Mouse (Mus musculus): Measurements from ENCODE around the gene Gm20683. TPM values are rescaled to one million over a fixed set of nuclear protein-coding genes. Genes with fewer than 3 reads are reported as not detected.

The Gm20683 gene
- polyA plus RNA-seq, 1 experiment from 2014 or later: 2.9 TPM

DNA sequence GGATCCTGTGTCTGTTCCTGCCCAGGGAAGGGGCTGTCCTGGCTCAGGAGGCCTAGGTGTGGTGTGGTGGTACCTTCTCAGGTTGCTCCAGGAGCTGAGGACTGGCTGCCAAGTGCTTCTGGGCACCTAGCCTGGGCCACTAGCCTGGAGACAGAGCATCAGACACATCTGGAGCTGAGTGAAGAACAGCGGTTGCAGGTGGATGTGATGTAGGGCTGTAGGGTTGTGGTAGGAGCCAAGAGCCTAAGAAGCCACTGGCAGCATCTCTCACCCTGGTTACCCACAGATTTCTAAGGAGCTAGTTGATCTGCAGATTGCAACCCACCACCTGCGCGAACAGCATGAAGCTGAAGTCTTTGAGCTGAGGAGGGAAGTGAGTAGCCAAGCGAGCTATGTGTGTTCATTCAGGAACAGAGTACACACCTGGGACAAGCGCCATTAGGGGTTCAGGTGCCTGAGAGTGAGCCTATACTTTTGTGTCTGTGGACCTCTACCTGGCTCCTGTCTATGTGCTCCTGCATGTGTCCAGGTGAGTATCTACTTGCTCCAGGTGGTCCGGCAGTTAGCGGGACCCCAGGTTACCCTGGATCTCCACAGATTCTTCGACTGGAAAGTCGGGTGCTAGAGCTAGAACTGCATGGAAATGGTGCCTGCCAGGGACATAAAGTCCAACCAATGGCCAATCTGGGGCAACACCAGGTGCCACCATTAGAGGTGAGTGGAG is 54.6 kb downstream of the Gm20683 start:
- peaks cover 30% of the 10 kb centered on the region for H3K4me1 ChIP-seq
- no peak overlapping the region for H3K4me3 ChIP-seq
- H3K36me3 ChIP-seq: peaks cover 47% of the 10 kb centered on the region
- no peak overlapping the region for H3K27ac ChIP-seq
- H3K9ac ChIP-seq: no peak overlapping the region
- H3K27me3 ChIP-seq: no peaks in the 10 kb centered on the region
- WGBS: 93% methylated on average over 9 of the region's 9 CpGs
- no peak for ATAC-seq (ENCODE audit: insufficient number of reproducible peaks, insufficient read depth, low FRiP score, low TSS enrichment, low read depth)
- no peaks in the 10 kb centered on the region for H3K9me3 ChIP-seq
- no peak overlapping the region for H3K4me2 ChIP-seq

DNA sequence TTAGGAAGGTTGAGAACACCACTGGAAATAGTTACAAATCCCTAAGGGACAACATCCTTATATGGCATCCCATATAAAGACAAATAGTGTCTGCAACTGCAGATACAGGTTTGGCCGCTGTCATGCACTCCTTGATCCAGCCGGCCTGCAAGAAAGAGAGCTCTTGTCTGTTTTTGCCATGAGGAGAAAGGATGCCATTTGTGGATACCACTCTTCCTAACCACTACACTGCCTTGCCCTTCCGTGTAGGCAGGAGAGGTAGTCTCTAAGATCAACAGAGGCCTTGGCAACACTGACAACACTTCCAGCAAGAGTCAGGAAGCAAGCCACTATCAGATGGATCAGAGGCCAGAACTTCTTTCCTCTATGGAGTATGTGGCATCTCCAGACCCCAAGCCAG is 55.3 kb downstream of the Gm20683 start, which contains the start of gene Ccdc78:
Ccdc78 (plus strand) TSS at position 301 of the 400 bp plus-strand sequence.
- 82% methylated on average over 3 of the region's 3 CpGs for WGBS
- no peak for ATAC-seq (ENCODE audit: insufficient number of reproducible peaks, insufficient read depth, low FRiP score, low TSS enrichment, low read depth)
- H3K36me3 ChIP-seq: peaks cover 53% of the 10 kb centered on the region

DNA sequence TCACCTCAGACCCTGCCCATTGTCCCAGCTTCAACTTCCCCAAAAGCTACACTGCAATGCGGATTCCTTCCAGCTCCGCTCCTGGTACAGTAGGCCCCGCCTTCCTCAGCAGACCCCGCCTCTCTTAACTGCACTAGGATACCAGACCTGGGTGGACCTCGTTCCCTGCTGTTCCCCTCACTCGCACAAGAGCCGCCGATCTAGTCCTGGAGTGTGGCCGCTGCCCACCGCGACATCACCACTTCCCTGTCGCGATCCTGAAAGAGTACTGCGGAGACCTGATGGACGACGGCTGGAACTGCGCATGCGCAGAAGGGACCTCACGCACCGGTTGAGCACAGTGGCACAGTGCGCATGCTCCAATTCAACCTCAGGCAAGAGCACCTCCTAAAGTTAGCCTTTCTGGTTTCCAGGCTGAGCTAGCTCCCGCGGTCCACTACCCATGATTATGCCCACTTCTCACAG is 56.2 kb downstream of the Gm20683 start, which contains the start of gene Haghl:
Haghl (minus strand) TSS at position 393 of the 465 bp plus-strand sequence.
- Histone ChIP-seq H3K4me3 (peak within 1 kb of the TSS; percentile 70), H3K9me3 (no peaks in the 10 kb centered on the region)
- WGBS: under 1% methylated on average over 23 of the region's 23 CpGs

More for the DNA sequence above, 55.3 kb downstream of the Gm20683 start, which contains the start of gene Ccdc78:
- Histone ChIP-seq H3K4me3 (peak within 1 kb of the TSS; percentile 70), H3K27me3 (no peaks in the 10 kb centered on the region), H3K9ac (peak within 1 kb of the TSS; percentile 91), H3K9me3 (no peaks in the 10 kb centered on the region), H3K27ac (peak within 1 kb of the TSS; percentile 90), H3K4me1 (peaks cover 27% of the 10 kb centered on the region), H3K4me2 (peak within 1 kb of the TSS; percentile 84)

More for the DNA sequence above, 56.2 kb downstream of the Gm20683 start, which contains the start of gene Haghl:
- ATAC-seq (ENCODE audit: insufficient number of reproducible peaks, insufficient read depth, low FRiP score, low TSS enrichment, low read depth): peak; percentile 79
- Histone ChIP-seq H3K9ac (peak within 1 kb of the TSS; percentile 91), H3K27me3 (no peaks in the 10 kb centered on the region), H3K36me3 (peaks cover 63% of the 10 kb centered on the region), H3K27ac (peak within 1 kb of the TSS; percentile 90), H3K4me1 (peaks cover 18% of the 10 kb centered on the region), H3K4me2 (peak within 1 kb of the TSS; percentile 84)

Small RNAs within 50 kb of the gene (microRNA-seq; reads per million reads assigned to microRNA genes)
- gene Mir3082: 1.7 reads per million

Other genes starting within 250 kb of the Gm20683 start
- gene Gng13, start 124.6 kb downstream of the Gm20683 start, polyA plus RNA-seq (2015; fragmentation: Nextera tagmentation; extraction: Ambion mirVana): 5.8 and 10.3 TPM in 2 replicates
- 31.6 and 35.9 TPM in 2 replicates for gene Chtf18, start 114.3 kb downstream of the Gm20683 start, polyA plus RNA-seq (2015; fragmentation: Nextera tagmentation; extraction: Ambion mirVana)
- 28.0 and 28.9 TPM in 2 replicates for gene Rpusd1, start 114.1 kb downstream of the Gm20683 start, polyA plus RNA-seq (2015; fragmentation: Nextera tagmentation; extraction: Ambion mirVana)
- gene Mslnl, start 105.7 kb downstream of the Gm20683 start, polyA plus RNA-seq (2015; fragmentation: Nextera tagmentation; extraction: Ambion mirVana): 0.83 TPM in 1 of 2 replicates, not detected in the other
- 0.17 and 0.42 TPM in 2 replicates for gene Msln, start 87.4 kb downstream of the Gm20683 start, polyA plus RNA-seq (2015; fragmentation: Nextera tagmentation; extraction: Ambion mirVana)
- gene Narfl, start 68.0 kb downstream of the Gm20683 start, polyA plus RNA-seq (2015; fragmentation: Nextera tagmentation; extraction: Ambion mirVana): 24.7 and 24.9 TPM in 2 replicates
- 74.6 and 89.5 TPM in 2 replicates for gene Haghl, start 56.1 kb downstream of the Gm20683 start, polyA plus RNA-seq (2015; fragmentation: Nextera tagmentation; extraction: Ambion mirVana)
- 0.20 and 0.25 TPM in 2 replicates for gene Ccdc78, start 55.2 kb downstream of the Gm20683 start, polyA plus RNA-seq (2015; fragmentation: Nextera tagmentation; extraction: Ambion mirVana)
- 65.3 and 78.1 TPM in 2 replicates for gene Fam173a, start 48.9 kb downstream of the Gm20683 start, polyA plus RNA-seq (2015; fragmentation: Nextera tagmentation; extraction: Ambion mirVana)
- not detected in 2 replicates for gene AC134908.4, start 46.1 kb downstream of the Gm20683 start, polyA plus RNA-seq (2015; fragmentation: Nextera tagmentation; extraction: Ambion mirVana)
- gene Metrn, start 44.6 kb downstream of the Gm20683 start, polyA plus RNA-seq (2015; fragmentation: Nextera tagmentation; extraction: Ambion mirVana): 43.4 and 50.1 TPM in 2 replicates
- 3.6 and 4.2 TPM in 2 replicates for gene Fbxl16, start 32.7 kb downstream of the Gm20683 start, polyA plus RNA-seq (2015; fragmentation: Nextera tagmentation; extraction: Ambion mirVana)
- gene Wdr24, start 18.1 kb downstream of the Gm20683 start, polyA plus RNA-seq (2015; fragmentation: Nextera tagmentation; extraction: Ambion mirVana): 26.5 and 30.0 TPM in 2 replicates
- 48.3 and 52.8 TPM in 2 replicates for gene Jmjd8, start 12.9 kb downstream of the Gm20683 start, polyA plus RNA-seq (2015; fragmentation: Nextera tagmentation; extraction: Ambion mirVana)
- gene Stub1, start 8.4 kb downstream of the Gm20683 start, polyA plus RNA-seq (2015; fragmentation: Nextera tagmentation; extraction: Ambion mirVana): 319 and 353 TPM in 2 replicates
- 1.4 and 2.7 TPM in 2 replicates for gene Rhbdl1, start 4.5 kb downstream of the Gm20683 start, polyA plus RNA-seq (2015; fragmentation: Nextera tagmentation; extraction: Ambion mirVana)
- 26.4 and 31.4 TPM in 2 replicates for gene Rhot2, start 3.1 kb upstream of the Gm20683 start, polyA plus RNA-seq (2015; fragmentation: Nextera tagmentation; extraction: Ambion mirVana)
- 30.0 and 31.2 TPM in 2 replicates for gene Wdr90, start 19.7 kb upstream of the Gm20683 start, polyA plus RNA-seq (2015; fragmentation: Nextera tagmentation; extraction: Ambion mirVana)
- 11.1 and 13.4 TPM in 2 replicates for gene Mcrip2, start 27.0 kb upstream of the Gm20683 start, polyA plus RNA-seq (2015; fragmentation: Nextera tagmentation; extraction: Ambion mirVana)
- 47.1 and 50.6 TPM in 2 replicates for gene Mettl26, start 33.3 kb upstream of the Gm20683 start, polyA plus RNA-seq (2015; fragmentation: Nextera tagmentation; extraction: Ambion mirVana)
- gene Wfikkn1, start 39.1 kb upstream of the Gm20683 start, polyA plus RNA-seq (2015; fragmentation: Nextera tagmentation; extraction: Ambion mirVana): 0.56 and 0.73 TPM in 2 replicates
- gene Rab40c, start 78.0 kb upstream of the Gm20683 start, polyA plus RNA-seq (2015; fragmentation: Nextera tagmentation; extraction: Ambion mirVana): 32.9 and 36.6 TPM in 2 replicates
- 50.6 and 53.8 TPM in 2 replicates for gene Pigq, start 103.2 kb upstream of the Gm20683 start, polyA plus RNA-seq (2015; fragmentation: Nextera tagmentation; extraction: Ambion mirVana)
- gene Nhlrc4, start 103.2 kb upstream of the Gm20683 start, polyA plus RNA-seq (2015; fragmentation: Nextera tagmentation; extraction: Ambion mirVana): not detected in 2 replicates
- 0.18 and 0.26 TPM in 2 replicates for gene A930017K11Rik, start 110.8 kb upstream of the Gm20683 start, polyA plus RNA-seq (2015; fragmentation: Nextera tagmentation; extraction: Ambion mirVana)
- 23.4 and 24.2 TPM in 2 replicates for gene Capn15, start 144.0 kb upstream of the Gm20683 start, polyA plus RNA-seq (2015; fragmentation: Nextera tagmentation; extraction: Ambion mirVana)
- 22.8 and 23.5 TPM in 2 replicates for gene Rab11fip3, start 227.8 kb upstream of the Gm20683 start, polyA plus RNA-seq (2015; fragmentation: Nextera tagmentation; extraction: Ambion mirVana)
- 42.9 and 44.9 TPM in 2 replicates for gene Decr2, start 248.6 kb upstream of the Gm20683 start, polyA plus RNA-seq (2015; fragmentation: Nextera tagmentation; extraction: Ambion mirVana)

Data from embryonic facial prominence, embryonic 13.5 days (tissue).